Mouse (Mus musculus): ENCODE data around the gene Pjvk. TPM values are rescaled to one million over a fixed set of nuclear protein-coding genes. Genes with fewer than 3 reads are reported as not detected.

The Pjvk gene
- polyA plus RNA-seq (2012; rRNA removed), result 0.06 TPM in 1 of 2 replicates, not detected in the other

- peak; percentile 45 to 69 for DNase-seq (ENCODE audit: low read depth in 1 of 2, low spot score in 2 of 2)
- Histone ChIP-seq H3K4me3 (ENCODE audit: extremely low read depth, insufficient read depth, insufficient read length) (peak within 1 kb of the TSS; percentile 70), H3K27ac (ENCODE audit: insufficient read depth, low read length) (0 out of 2 replicates have a peak within 1 kb of the TSS, but pooled peaks have one; percentile 6), H3K4me1 (ENCODE audit: control insufficient read depth, insufficient read depth, insufficient read length) (no peaks in the 10 kb centered on the region; the same call in none of the 2 replicates), H3K36me3 (ENCODE audit: control insufficient read depth, insufficient read depth, low read length) (no peaks in the 10 kb centered on the region), H3K27me3 (ENCODE audit: control insufficient read depth, insufficient read depth, low read length) (no peaks in the 10 kb centered on the region)
- 2% methylated on average over 36 of the region's 42 CpGs for WGBS
- TF ChIP-seq POLR2A (IDR thresholded peaks at IDR 0.05; ENCODE audit: low read depth, low read length) (no peak), CTCF (IDR thresholded peaks at IDR 0.05; ENCODE audit: extremely low read depth, insufficient read depth, insufficient read length, insufficient replicate concordance) (no peak)
These were observed at the start of gene Pjvk, which contains the start of gene Prkra for GRCm38 (mm10) chr2:76647883-76648570. Gene Pjvk (plus strand): TSS chr2:76648476. Gene Prkra (minus strand): TSS chr2:76648015.

- no peak for TF ChIP-seq POLR2A (IDR thresholded peaks at IDR 0.05; ENCODE audit: low read depth, low read length)
- no peak for TF ChIP-seq CTCF (IDR thresholded peaks at IDR 0.05; ENCODE audit: extremely low read depth, insufficient read depth, insufficient read length, insufficient replicate concordance)
- WGBS, result 70% methylated on average over 5 of the region's 5 CpGs
- Histone ChIP-seq H3K27me3 (ENCODE audit: control insufficient read depth, insufficient read depth, low read length) (no peaks in the 10 kb centered on the region), H3K27ac (ENCODE audit: insufficient read depth, low read length) (no peak overlapping the region), H3K4me1 (ENCODE audit: control insufficient read depth, insufficient read depth, insufficient read length) (no peaks in the 10 kb centered on the region), H3K4me3 (ENCODE audit: extremely low read depth, insufficient read depth, insufficient read length) (no peak overlapping the region), H3K36me3 (ENCODE audit: control insufficient read depth, insufficient read depth, low read length) (no peaks in the 10 kb centered on the region)
- DNase-seq (ENCODE audit: low read depth in 1 of 2, low spot score in 2 of 2), result no peak
These were observed 49.1 kb upstream of the Pjvk start for GRCm38 (mm10) chr2:76599214-76599613.

GRCm38 (mm10) chr2:76602256-76602655, 46.0 kb upstream of the Pjvk start:
- WGBS, result 92% methylated on average over 1 of the region's 1 CpGs

GRCm38 (mm10) chr2:76606704-76607103, 41.6 kb upstream of the Pjvk start:
- Histone ChIP-seq H3K36me3 (ENCODE audit: control insufficient read depth, insufficient read depth, low read length) (no peaks in the 10 kb centered on the region), H3K27ac (ENCODE audit: insufficient read depth, low read length) (no peak overlapping the region), H3K27me3 (ENCODE audit: control insufficient read depth, insufficient read depth, low read length) (no peaks in the 10 kb centered on the region; the same call in 1 of the 2 replicates), H3K4me1 (ENCODE audit: control insufficient read depth, insufficient read depth, insufficient read length) (no peaks in the 10 kb centered on the region), H3K4me3 (ENCODE audit: extremely low read depth, insufficient read depth, insufficient read length) (no peak overlapping the region)
- TF ChIP-seq CTCF (IDR thresholded peaks at IDR 0.05; ENCODE audit: extremely low read depth, insufficient read depth, insufficient read length, insufficient replicate concordance) (no peak), POLR2A (IDR thresholded peaks at IDR 0.05; ENCODE audit: low read depth, low read length) (no peak)
- whole genome bisulfite sequencing, result 80% methylated on average over 3 of the region's 3 CpGs
- no peak for DNase-seq (ENCODE audit: low read depth in 1 of 2, low spot score in 2 of 2)

More at GRCm38 (mm10) chr2:76602256-76602655, 46.0 kb upstream of the Pjvk start:
- TF ChIP-seq CTCF (IDR thresholded peaks at IDR 0.05; ENCODE audit: extremely low read depth, insufficient read depth, insufficient read length, insufficient replicate concordance), result no peak
- TF ChIP-seq POLR2A (IDR thresholded peaks at IDR 0.05; ENCODE audit: low read depth, low read length), result no peak
- no peak for DNase-seq (ENCODE audit: low read depth in 1 of 2, low spot score in 2 of 2)
- H3K27me3 ChIP-seq (ENCODE audit: control insufficient read depth, insufficient read depth, low read length), result no peaks in the 10 kb centered on the region; the same call in 1 of the 2 replicates
- no peak overlapping the region for H3K4me3 ChIP-seq (ENCODE audit: extremely low read depth, insufficient read depth, insufficient read length)
- no peaks in the 10 kb centered on the region for H3K36me3 ChIP-seq (ENCODE audit: control insufficient read depth, insufficient read depth, low read length)
- H3K27ac ChIP-seq (ENCODE audit: insufficient read depth, low read length), result no peak overlapping the region
- H3K4me1 ChIP-seq (ENCODE audit: control insufficient read depth, insufficient read depth, insufficient read length), result no peaks in the 10 kb centered on the region

GRCm38 (mm10) chr2:76610326-76611104, 37.8 kb upstream of the Pjvk start:
- 63% methylated on average over 10 of the region's 10 CpGs for WGBS
- Histone ChIP-seq H3K27ac (ENCODE audit: insufficient read depth, low read length) (no peak overlapping the region), H3K36me3 (ENCODE audit: control insufficient read depth, insufficient read depth, low read length) (no peaks in the 10 kb centered on the region), H3K4me3 (ENCODE audit: extremely low read depth, insufficient read depth, insufficient read length) (no peak overlapping the region), H3K4me1 (ENCODE audit: control insufficient read depth, insufficient read depth, insufficient read length) (no peaks in the 10 kb centered on the region), H3K27me3 (ENCODE audit: control insufficient read depth, insufficient read depth, low read length) (no peaks in the 10 kb centered on the region; the same call in 1 of the 2 replicates)
- TF ChIP-seq CTCF (IDR thresholded peaks at IDR 0.05; ENCODE audit: extremely low read depth, insufficient read depth, insufficient read length, insufficient replicate concordance), result no peak
- TF ChIP-seq POLR2A (IDR thresholded peaks at IDR 0.05; ENCODE audit: low read depth, low read length), result no peak
- DNase-seq (ENCODE audit: low read depth in 1 of 2, low spot score in 2 of 2), result no peak

GRCm38 (mm10) chr2:76611996-76612395, 36.3 kb upstream of the Pjvk start:
- Histone ChIP-seq H3K4me1 (ENCODE audit: control insufficient read depth, insufficient read depth, insufficient read length) (no peaks in the 10 kb centered on the region), H3K4me3 (ENCODE audit: extremely low read depth, insufficient read depth, insufficient read length) (no peak overlapping the region), H3K36me3 (ENCODE audit: control insufficient read depth, insufficient read depth, low read length) (no peaks in the 10 kb centered on the region), H3K27ac (ENCODE audit: insufficient read depth, low read length) (no peak overlapping the region), H3K27me3 (ENCODE audit: control insufficient read depth, insufficient read depth, low read length) (no peaks in the 10 kb centered on the region)
- TF ChIP-seq POLR2A (IDR thresholded peaks at IDR 0.05; ENCODE audit: low read depth, low read length), result no peak
- no peak for TF ChIP-seq CTCF (IDR thresholded peaks at IDR 0.05; ENCODE audit: extremely low read depth, insufficient read depth, insufficient read length, insufficient replicate concordance)
- WGBS, result 86% methylated on average over 3 of the region's 3 CpGs
- DNase-seq (ENCODE audit: low read depth in 1 of 2, low spot score in 2 of 2), result no peak
